Mouse (Mus musculus): Measurements from ENCODE around the gene Nbr1.
"Not testable (repeated sequence)": the region's sequence is repeated elsewhere in the genome, so short reads cannot be mapped to it uniquely, and the experiment has no call there.

The Nbr1 gene

GRCm38 (mm10) chr11:101582054-101583035 is 30.4 kb downstream of the Nbr1 start, which contains the start of gene Tmem106a:
Gene Tmem106a, plus strand, starts transcription at chr11:101582242.
- no peak for DNase-seq (ENCODE audit: low read depth, low spot score)

- DNase-seq (ENCODE audit: low read depth, low spot score), result no peak
These were observed 31.3 kb downstream of the Nbr1 start for GRCm38 (mm10) chr11:101583205-101583604.

GRCm38 (mm10) chr11:101585031-101585430 is 33.1 kb downstream of the Nbr1 start:
- DNase-seq (ENCODE audit: low read depth, low spot score), result not testable (repeated sequence)

- DNase-seq (ENCODE audit: low read depth, low spot score), result no peak
These were observed 33.9 kb downstream of the Nbr1 start for GRCm38 (mm10) chr11:101585805-101586204.

GRCm38 (mm10) chr11:101587676-101588075 is 35.7 kb downstream of the Nbr1 start:
- no peak for DNase-seq (ENCODE audit: low read depth, low spot score)

- no peak for DNase-seq (ENCODE audit: low read depth, low spot score)
These were observed 36.9 kb downstream of the Nbr1 start for GRCm38 (mm10) chr11:101588868-101589267.

- DNase-seq (ENCODE audit: low read depth, low spot score), result peak; percentile 33
These were observed 37.5 kb downstream of the Nbr1 start for GRCm38 (mm10) chr11:101589444-101589843.

- DNase-seq (ENCODE audit: low read depth, low spot score), result no peak
These were observed 38.2 kb downstream of the Nbr1 start for GRCm38 (mm10) chr11:101589989-101590624.

- no peak for DNase-seq (ENCODE audit: low read depth, low spot score)
These were observed 47.2 kb downstream of the Nbr1 start, which contains the start of gene Gm11634 for GRCm38 (mm10) chr11:101599156-101599555. Gene Gm11634, minus strand, starts transcription at chr11:101599256.

GRCm38 (mm10) chr11:101602491-101602890 is 50.5 kb downstream of the Nbr1 start:
- DNase-seq (ENCODE audit: low read depth, low spot score), result no peak

- DNase-seq (ENCODE audit: low read depth, low spot score), result no peak
These were observed 52.2 kb downstream of the Nbr1 start for GRCm38 (mm10) chr11:101604116-101604515.

GRCm38 (mm10) chr11:101604531-101605453 is 52.8 kb downstream of the Nbr1 start:
- peak; percentile 64 for DNase-seq (ENCODE audit: low read depth, low spot score)

GRCm38 (mm10) chr11:101607134-101607533 is 55.2 kb downstream of the Nbr1 start:
- not testable (repeated sequence) for DNase-seq (ENCODE audit: low read depth, low spot score)

GRCm38 (mm10) chr11:101610445-101610844 is 58.5 kb downstream of the Nbr1 start:
- no peak for DNase-seq (ENCODE audit: low read depth, low spot score)

GRCm38 (mm10) chr11:101613596-101613995 is 61.6 kb downstream of the Nbr1 start:
- DNase-seq (ENCODE audit: low read depth, low spot score), result no peak

GRCm38 (mm10) chr11:101614116-101614515 is 62.2 kb downstream of the Nbr1 start:
- peak; percentile 69 for DNase-seq (ENCODE audit: low read depth, low spot score)

- no peak for DNase-seq (ENCODE audit: low read depth, low spot score)
These were observed 63.4 kb downstream of the Nbr1 start for GRCm38 (mm10) chr11:101615380-101615779.

- DNase-seq (ENCODE audit: low read depth, low spot score), result no peak
These were observed 64.2 kb downstream of the Nbr1 start for GRCm38 (mm10) chr11:101616104-101616503.

- no peak for DNase-seq (ENCODE audit: low read depth, low spot score)
These were observed 65.2 kb downstream of the Nbr1 start for GRCm38 (mm10) chr11:101616948-101617767.

GRCm38 (mm10) chr11:101617849-101618248 is 65.9 kb downstream of the Nbr1 start:
- no peak for DNase-seq (ENCODE audit: low read depth, low spot score)
